ENCODE assay signal across 20 mouse cellular contexts in the genomic region with DNA sequence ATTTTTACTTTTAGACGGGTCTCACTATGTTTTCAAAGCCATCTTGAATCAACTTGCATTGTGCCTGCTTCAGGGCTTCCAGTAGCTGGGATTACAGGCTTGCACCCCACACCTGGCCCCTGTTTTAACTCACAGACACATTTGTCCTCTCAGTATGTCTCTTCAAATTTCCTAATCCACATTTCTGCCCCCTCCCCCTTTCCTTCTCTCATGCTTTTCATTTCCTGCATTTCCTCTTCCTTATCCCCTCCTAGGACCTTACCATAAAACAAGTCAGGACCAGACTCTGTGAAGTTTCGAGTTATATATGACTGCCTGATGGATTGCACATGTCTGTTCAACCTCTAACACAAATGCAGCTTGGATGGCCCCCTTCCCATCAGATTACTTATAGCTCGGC.
"Had no signal": no experiment of that assay in that cellular context is flagged by ENCODE, and none has a peak within 500 bp of the region (broad histone marks: within the 10 kb centered on the region; RNA-seq: fewer than 3 reads in every experiment).

No protein-coding gene starts in this region.

- H3K4me2 ChIP-seq: limb, embryonic 15.5 days; liver, embryonic 11.5 days; lung, embryonic 14.5 days; midbrain, embryonic 12.5 days; midbrain, embryonic 15.5 days; neural tube, embryonic 13.5 days; stomach, embryonic 15.5 days had no signal

- H3K9ac ChIP-seq: limb, embryonic 15.5 days; liver, embryonic 14.5 days; liver, postnatal 0 days; lung, embryonic 14.5 days; midbrain, embryonic 12.5 days; midbrain, embryonic 15.5 days; neural tube, embryonic 13.5 days; stomach, embryonic 15.5 days had no signal

- H3K27me3 ChIP-seq: midbrain, embryonic 12.5 days; midbrain, embryonic 15.5 days; neural tube, embryonic 13.5 days; stomach, embryonic 15.5 days had no signal

- ATAC-seq: liver, postnatal 0 days; lung, postnatal 0 days; midbrain, embryonic 15.5 days had no signal

- DNase-seq: kidney, adult 18-20 months; kidney, adult 9 months; layer of hippocampus, adult 9-11 months; liver, postnatal 0 days; retina, postnatal 1 day; right cerebral cortex, postnatal 25 days; spleen, adult 18-20 months; thymus, postnatal 4 days had no signal

- H3K36me3 ChIP-seq: limb, embryonic 15.5 days; midbrain, embryonic 12.5 days; midbrain, embryonic 15.5 days; neural tube, embryonic 13.5 days; stomach, embryonic 15.5 days had no signal

- H3K4me3 ChIP-seq: layer of hippocampus, adult 2 months; limb, embryonic 15.5 days; midbrain, embryonic 12.5 days; midbrain, embryonic 15.5 days; myocyte; neural tube, embryonic 13.5 days; stomach, embryonic 15.5 days had no signal

- H3K4me1 ChIP-seq: midbrain, embryonic 12.5 days; midbrain, embryonic 15.5 days; neural tube, embryonic 13.5 days; stomach, embryonic 15.5 days had no signal

- H3K27ac ChIP-seq: layer of hippocampus, adult 2 months; liver, embryonic 14.5 days; macrophage; midbrain, embryonic 12.5 days; midbrain, embryonic 15.5 days; neural tube, embryonic 13.5 days; stomach, embryonic 15.5 days had no signal

- H3K9me3 ChIP-seq: limb, embryonic 15.5 days; midbrain, embryonic 12.5 days; midbrain, embryonic 15.5 days; neural tube, embryonic 13.5 days; stomach, embryonic 15.5 days had no signal
